In the genomic region with DNA sequence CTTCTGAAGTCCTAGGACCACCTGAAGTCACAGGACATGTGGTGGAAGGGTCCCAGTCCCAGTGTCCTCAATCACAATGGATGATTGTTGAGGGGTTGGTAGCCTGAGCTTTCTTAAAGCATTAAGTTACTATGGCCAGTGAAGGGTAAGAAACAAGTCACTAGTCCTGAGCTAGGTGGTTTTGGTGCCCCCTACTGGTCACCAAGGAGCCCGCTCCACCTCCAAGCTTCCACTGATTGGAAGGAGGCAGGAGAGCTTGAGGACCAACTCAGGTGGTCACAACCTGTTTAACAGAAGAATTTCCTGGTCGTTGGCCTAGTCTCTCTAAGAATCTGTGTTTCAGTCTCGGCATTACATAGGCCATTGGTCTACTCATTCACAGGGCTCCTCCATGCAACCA, we compare ENCODE assay signal across 8 mouse cellular contexts. TPM values are rescaled to one million over a fixed set of nuclear protein-coding genes. Genes with fewer than 3 reads are reported as not detected.
DNase-seq lines count a peak whose midpoint lies in the region; ATAC-seq and TF ChIP-seq lines count a peak whose summit lies in the region.

No protein-coding gene starts in this region.

- no peak for TF ChIP-seq POLR2A in lung, adult 2 months (IDR thresholded peaks at IDR 0.05; ENCODE audit: borderline replicate concordance, extremely low read depth, low read depth, low read length)

- no peak for ATAC-seq in hindbrain, postnatal 0 days
- ATAC-seq in megakaryocyte progenitor cell, adult 5-6 weeks (replicated peaks; ENCODE audit: poor library complexity), result peak; percentile 58

- no peak overlapping the region for H3K9ac ChIP-seq in hindbrain, postnatal 0 days (replicated peaks; ENCODE audit: low read length)

- no peaks in the 10 kb centered on the region for H3K4me1 ChIP-seq in lung, adult 2 months (ENCODE audit: control insufficient read depth, insufficient read depth, low read length)
- H3K4me1 ChIP-seq in hindbrain, postnatal 0 days (ENCODE audit: insufficient read depth, low read length), result no peaks in the 10 kb centered on the region

- H3K9me3 ChIP-seq in hindbrain, postnatal 0 days (ENCODE audit: low read length), result no peaks in the 10 kb centered on the region

- 0 out of 2 replicates have a peak, but pooled peaks cover 4% of the 10 kb centered on the region for H3K27me3 ChIP-seq in hindbrain, postnatal 0 days (ENCODE audit: insufficient read depth, low read length)

- peak; percentile 36 to 41 for DNase-seq in adrenal gland, adult 18-20 months (ENCODE audit: low spot score in 2 of 2)
- DNase-seq in adrenal gland, postnatal 4 days (ENCODE audit: low spot score in 2 of 2), result no peak
- no peak for DNase-seq in lung, adult 2 months
- DNase-seq in lung, postnatal 25 days (ENCODE audit: low spot score), result no peak
- DNase-seq in cerebellum, adult 8-10 months, result peak; percentile 42
- peak; percentile 85 for DNase-seq in hindbrain, postnatal 0 days (ENCODE audit: low spot score)
- peak; percentile 68 for DNase-seq in telencephalon, adult 2 months (ENCODE audit: low read depth, low spot score)

- no peak overlapping the region for H3K4me3 ChIP-seq in lung, adult 2 months (replicated peaks; ENCODE audit: extremely low read depth, low read depth, low read length)
- no peak overlapping the region for H3K4me3 ChIP-seq in hindbrain, postnatal 0 days (ENCODE audit: low read length)

- 12% methylated on average over 3 of the region's 3 CpGs for WGBS in lung, adult 2 months
- WGBS in hindbrain, postnatal 0 days, result 11% methylated on average over 3 of the region's 3 CpGs

- H3K36me3 ChIP-seq in hindbrain, postnatal 0 days (ENCODE audit: insufficient read depth, low read length), result no peaks in the 10 kb centered on the region

- H3K4me2 ChIP-seq in hindbrain, postnatal 0 days (ENCODE audit: low read depth, low read length), result no peak overlapping the region

- TF ChIP-seq CTCF in lung, adult 2 months (IDR thresholded peaks at IDR 0.05; ENCODE audit: insufficient read depth, low read length), result peak; percentile 52
- TF ChIP-seq CTCF in hindbrain, postnatal 0 days (IDR thresholded peaks at IDR 0.05; ENCODE audit: low read depth), result peak; percentile 83

- no peak overlapping the region for H3K27ac ChIP-seq in hindbrain, postnatal 0 days

RNA-seq across cellular contexts. Expression of a gene that starts 2.2 kb away (rescaled TPM):
- under 1 TPM; 0.70 TPM for total RNA-seq in adrenal gland, adult 18-20 months (2021)
- 1 to 10 TPM; 2.6 to 3.9 TPM for total RNA-seq in adrenal gland, postnatal 4 days (2021)
- 0.06 and 0.12 TPM in 2 replicates for polyA plus RNA-seq in lung, adult 2 months (2012; rRNA removed)
- total RNA-seq in hindbrain, postnatal 0 days (2014; rRNA removed), result 31.3 and 34.8 TPM in 2 replicates
- polyA plus RNA-seq in hindbrain, postnatal 0 days (2015; fragmentation: Nextera tagmentation; extraction: Ambion mirVana), result 50.2 and 53.1 TPM in 2 replicates
- not detected in 2 replicates for total RNA-seq in megakaryocyte progenitor cell, adult 5-6 weeks (2015)
- not detected in 2 replicates for total RNA-seq in megakaryocyte progenitor cell, adult 5-6 weeks (2017)

Comparison
In these comparisons a context has a peak if more than half of its experiments do, and no peak if none do; other contexts are left out.
1. DNase-seq: peak in adrenal gland, adult 18-20 months (2 of 2), cerebellum, adult 8-10 months (single experiment), hindbrain, postnatal 0 days (single experiment) and telencephalon, adult 2 months (single experiment); none in adrenal gland, postnatal 4 days (0 of 2), lung, adult 2 months (single experiment) and lung, postnatal 25 days (single experiment).